Mouse (Mus musculus): ENCODE results near the gene Msantd2.

Msantd2 gene

DNA sequence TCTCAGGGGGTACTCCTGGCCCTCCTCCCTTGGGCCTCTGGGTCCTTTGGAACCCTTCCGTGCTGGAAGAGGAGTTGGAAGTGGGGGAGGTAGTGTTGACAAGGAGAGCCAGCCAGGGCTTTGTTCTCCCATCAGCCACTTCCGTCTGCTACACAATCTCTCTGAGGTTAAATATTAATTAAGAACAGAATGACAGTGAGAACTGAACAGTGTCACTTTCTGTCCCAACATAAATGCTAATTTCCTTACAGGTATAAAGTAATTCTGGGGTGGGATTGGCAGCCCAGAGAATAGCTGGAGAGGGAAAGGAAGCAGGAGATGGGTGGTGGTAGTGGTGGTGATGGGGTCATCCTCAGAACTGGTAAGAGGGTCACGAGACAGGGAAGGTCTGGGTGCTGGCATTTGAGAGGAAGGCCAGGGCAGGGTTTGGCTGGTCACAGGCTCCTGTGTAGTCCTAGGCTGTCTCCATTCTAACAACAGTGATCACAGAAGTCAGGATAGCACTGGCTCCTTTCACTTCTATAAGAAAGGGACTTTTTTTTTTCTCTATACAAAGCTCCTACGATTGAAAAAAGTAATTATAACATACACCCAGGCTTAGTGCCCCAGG is 79.6 kb downstream of the Msantd2 start:
- no peak for DNase-seq (ENCODE audit: low spot score in 2 of 2)

DNA sequence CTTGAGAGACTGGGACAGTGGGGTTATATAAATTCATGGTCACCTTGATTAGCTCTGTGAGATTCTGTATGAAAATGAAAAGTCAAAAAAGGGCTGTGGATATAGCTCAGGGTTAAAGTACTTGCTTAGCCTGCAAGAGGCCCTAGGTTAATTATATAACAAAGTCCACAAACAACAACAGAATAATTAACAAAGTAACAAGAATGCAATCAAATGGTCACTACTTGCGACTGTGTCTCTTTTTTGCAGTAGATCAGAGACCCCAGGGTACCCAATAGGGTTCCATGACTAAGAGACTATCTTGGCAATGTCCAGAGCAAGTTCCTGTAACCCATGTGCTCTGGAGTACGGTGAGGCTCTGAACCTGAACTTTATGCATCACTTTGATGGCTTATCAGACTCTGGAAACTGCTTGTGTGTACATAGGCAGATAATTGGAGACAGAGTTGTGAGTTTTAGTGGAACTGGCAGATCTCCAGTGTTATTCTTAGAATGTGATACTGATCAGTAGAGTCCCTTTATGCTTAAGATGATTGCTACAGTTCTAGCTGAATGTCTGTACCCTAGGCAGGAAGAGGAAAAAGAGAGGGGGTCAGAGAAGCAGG is 80.2 kb downstream of the Msantd2 start:
- DNase-seq (ENCODE audit: low spot score in 2 of 2) = no peak

GRCm38 (mm10) chr9:37572204-37572876 is 83.2 kb downstream of the Msantd2 start:
- DNase-seq (ENCODE audit: low spot score in 2 of 2) = no peak

All from frontal cortex, postnatal 14 days (tissue).